Mouse (Mus musculus): ENCODE measurements at regions not wholly inside any gene's neighbourhood (a gene's known extent, or its start where the extent isn't known, plus 50 kb on each side); places are given as distances from the start of the nearest gene placed in this dataset.
"Not testable (repeated sequence)": the region's sequence is repeated elsewhere in the genome, so short reads cannot be mapped to it uniquely, and the experiment has no call there.

DNA sequence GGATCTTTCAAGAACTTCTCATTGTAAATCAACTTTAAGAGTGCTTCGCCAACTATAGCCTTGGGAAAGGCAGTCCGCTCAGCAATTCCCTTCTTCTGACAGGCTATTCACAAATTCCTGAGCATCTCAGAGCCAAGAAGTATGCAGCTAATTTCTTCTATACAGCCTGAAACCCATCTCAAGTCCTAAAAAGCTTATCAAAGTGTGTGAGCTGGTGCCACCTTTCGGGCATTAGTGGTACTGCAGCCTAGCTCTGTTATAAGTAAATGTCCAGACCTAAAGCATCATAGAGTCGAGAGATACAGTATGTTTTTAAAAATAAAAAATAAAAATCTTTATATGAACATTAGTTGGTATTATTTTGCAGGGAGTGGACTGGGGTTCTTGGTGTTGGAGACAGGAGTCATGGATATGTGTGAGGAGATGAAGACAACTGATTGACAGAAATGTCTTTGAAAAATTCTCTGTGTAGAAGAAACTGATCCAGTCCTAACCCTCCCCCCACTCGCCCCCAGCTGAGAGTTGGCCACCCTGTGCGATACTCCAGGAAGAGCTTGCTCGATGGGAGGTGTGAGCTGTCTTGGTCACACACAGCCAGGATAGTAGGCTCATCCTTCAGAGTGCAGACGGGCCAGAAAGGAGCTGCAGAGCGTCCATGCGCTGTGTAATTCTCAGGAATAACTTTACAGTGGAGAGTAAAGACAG is 56.4 kb downstream of the Bod1 start:
- peak; percentile 81 for DNase-seq (ENCODE audit: low spot score)

DNA sequence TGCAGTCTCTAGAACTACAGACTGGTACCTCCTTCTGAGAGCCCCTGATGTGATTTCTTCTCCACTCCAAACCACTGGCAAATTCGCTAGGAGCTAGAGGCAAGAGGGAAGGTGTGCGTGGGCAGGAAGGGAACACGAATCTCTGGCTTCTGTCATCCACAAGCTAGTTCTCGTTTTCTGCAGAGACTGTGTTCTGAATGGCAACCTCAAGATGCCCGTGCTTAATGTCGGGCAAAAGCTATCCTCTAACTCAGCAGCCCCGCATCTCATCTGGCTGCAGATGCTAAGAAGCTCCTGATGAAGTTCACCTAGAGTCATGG is 57.3 kb downstream of the Bod1 start:
- no peak for DNase-seq (ENCODE audit: low spot score)

DNA sequence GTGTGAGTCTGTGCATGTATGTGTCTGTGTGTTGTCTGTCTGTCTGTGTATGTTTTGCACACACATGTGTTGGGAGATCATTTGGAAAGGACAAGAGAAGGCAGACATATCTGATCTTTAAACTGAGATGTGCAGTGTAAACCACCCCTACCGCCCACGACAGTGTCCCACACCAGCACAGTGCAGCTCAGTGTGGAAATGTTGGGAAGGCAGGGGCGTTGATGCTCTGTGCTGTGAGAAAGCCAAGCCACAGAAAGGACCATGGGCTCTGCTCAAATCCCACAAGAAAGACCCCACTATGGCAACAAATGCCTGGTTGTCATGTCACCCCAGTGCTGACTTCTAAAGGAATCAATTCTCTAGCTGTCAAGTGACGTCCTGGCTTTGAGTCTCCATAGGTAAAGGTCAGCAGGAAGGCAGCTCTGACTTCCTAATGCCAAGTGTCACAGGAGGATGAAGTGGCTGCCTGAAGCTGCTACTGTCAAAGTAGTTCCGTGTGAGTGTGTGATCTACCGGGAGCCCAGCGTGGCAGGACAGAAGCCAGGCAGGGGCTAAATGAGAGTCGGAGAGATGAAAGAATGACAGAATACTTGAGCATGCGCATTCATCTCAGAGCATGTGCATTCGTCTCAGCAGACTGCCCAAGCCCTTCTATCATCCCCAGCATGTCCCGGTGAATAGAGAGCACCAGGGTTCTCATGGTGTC is 57.8 kb downstream of the Bod1 start:
- no peak for DNase-seq (ENCODE audit: low spot score)

- DNase-seq (ENCODE audit: low spot score), result no peak
These were observed 63.2 kb downstream of the Bod1 start for GRCm38 (mm10) chr11:31608458-31608857.

GRCm38 (mm10) chr11:31601499-31601898 is 70.2 kb downstream of the Bod1 start:
- DNase-seq (ENCODE audit: low spot score), result no peak

- no peak for DNase-seq (ENCODE audit: low spot score)
These were observed 78.1 kb downstream of the Bod1 start for GRCm38 (mm10) chr11:31593604-31594003.

- no peak for DNase-seq (ENCODE audit: low spot score)
These were observed 79.6 kb downstream of the Bod1 start for GRCm38 (mm10) chr11:31592061-31592460.

DNA sequence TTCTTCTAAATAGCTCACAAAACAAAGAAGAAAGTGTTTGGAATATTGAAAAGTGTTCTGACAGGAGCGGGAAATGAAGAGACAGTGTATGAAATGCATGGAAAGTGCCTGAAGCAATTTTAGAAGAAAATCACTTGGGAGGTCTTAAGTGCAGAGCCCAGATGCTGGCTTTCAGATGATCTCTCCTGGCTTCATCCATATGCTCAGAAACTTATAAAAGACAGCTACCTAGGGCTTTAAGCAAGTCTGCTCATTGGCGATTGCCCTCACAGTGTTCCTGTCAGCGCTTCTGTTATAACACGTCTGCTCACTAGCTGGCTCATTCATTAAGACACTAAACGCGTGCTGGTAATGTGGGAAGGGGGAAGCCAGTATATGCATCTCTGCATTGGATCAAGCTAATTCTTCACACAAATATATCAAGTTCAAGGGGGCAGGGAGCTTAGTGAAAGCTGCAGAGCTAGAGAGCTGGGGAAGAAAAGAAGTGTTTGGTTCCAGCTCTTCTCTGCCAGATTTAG is 80.6 kb downstream of the Bod1 start:
- no peak for DNase-seq (ENCODE audit: low spot score)

- no peak for DNase-seq (ENCODE audit: low spot score)
These were observed 96.7 kb downstream of the Bod1 start for GRCm38 (mm10) chr11:31574941-31575340.

- DNase-seq (ENCODE audit: low spot score), result no peak
These were observed 106.8 kb downstream of the Bod1 start for GRCm38 (mm10) chr11:31564742-31565510.

DNA sequence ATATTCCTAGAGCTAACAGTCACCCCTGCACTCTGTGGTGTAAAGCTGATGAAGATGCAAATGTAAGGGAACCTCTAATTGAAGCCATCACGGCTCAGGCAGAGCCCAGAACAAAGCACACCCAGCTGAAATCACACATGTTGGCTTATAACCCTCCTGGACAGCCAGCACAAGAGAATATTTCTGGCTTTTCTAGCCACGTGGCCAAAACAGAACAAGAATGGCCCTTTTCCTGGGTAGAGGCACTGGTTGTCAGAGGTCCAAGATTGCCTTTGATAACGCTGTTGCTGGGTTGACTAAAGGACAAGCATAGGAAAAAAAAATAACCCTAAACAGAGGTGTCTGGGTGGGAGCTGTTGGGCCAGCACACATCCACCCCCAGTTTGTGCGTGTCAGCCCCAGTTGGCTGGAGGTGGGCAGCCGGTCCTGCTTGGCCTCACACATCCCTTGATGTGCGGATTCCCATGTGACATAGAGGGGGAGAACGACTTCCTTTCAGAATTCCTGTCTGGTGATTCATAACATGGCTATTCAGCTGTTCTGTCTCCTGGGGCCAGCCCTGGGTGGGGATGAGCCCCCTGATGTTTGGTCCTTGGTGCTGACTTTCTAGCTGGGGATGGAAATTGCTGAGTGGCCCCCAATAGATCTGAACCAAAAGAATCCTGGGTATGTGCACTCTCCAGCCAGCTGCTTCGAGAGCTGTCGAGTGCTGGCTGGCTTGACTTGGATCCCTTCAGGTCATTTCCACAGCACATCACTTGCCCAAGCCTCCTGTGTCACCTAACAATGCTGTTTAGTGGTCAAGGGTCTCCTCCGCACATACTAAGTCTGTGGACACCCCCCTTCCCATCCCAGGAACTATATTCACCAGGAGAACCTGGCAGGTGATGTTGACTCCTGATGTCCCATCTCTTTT is 107.6 kb downstream of the Bod1 start:
- DNase-seq (ENCODE audit: low spot score), result no peak

DNA sequence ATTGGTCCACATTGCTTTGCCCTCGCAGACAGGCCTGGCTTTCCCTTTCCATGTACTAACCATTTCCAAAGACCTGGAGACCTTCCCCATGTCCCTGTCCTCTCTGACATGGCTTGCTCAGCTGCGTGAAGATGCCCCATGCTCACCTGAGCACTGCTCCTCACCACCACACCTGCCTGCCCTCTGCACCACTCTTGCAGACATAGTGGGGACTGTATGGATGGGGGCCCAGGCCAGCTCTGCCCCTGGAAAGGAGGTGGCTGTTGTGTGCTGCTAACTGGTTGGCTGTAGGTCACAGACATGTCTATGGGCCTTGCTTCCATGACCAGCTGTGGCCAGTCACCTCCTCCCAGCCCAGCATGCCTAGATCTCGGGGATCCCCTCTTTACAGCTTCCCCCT is 108.7 kb downstream of the Bod1 start:
- no peak for DNase-seq (ENCODE audit: low spot score)

DNA sequence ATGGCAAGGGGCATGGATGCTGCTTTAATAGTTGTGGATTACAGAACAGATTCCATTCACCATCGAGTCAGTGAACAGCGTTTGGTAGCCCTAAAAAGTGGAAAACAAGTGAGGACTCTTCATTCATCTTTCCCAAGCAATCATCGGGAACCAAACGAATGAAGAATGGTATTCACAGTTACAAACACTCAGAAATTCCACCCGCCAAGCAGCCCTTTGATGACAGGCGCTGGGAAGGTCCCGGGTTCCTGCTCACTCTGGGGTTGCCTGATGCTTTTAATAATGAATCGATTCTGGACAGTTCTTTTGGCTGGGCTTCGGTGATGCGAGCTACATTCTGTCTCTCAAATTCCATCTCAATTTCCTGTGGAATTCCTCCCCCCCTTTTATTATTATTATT is 110.9 kb downstream of the Bod1 start:
- DNase-seq (ENCODE audit: low spot score), result no peak

- DNase-seq (ENCODE audit: low spot score), result no peak
These were observed 116.6 kb downstream of the Bod1 start for GRCm38 (mm10) chr11:31555042-31555441.

DNA sequence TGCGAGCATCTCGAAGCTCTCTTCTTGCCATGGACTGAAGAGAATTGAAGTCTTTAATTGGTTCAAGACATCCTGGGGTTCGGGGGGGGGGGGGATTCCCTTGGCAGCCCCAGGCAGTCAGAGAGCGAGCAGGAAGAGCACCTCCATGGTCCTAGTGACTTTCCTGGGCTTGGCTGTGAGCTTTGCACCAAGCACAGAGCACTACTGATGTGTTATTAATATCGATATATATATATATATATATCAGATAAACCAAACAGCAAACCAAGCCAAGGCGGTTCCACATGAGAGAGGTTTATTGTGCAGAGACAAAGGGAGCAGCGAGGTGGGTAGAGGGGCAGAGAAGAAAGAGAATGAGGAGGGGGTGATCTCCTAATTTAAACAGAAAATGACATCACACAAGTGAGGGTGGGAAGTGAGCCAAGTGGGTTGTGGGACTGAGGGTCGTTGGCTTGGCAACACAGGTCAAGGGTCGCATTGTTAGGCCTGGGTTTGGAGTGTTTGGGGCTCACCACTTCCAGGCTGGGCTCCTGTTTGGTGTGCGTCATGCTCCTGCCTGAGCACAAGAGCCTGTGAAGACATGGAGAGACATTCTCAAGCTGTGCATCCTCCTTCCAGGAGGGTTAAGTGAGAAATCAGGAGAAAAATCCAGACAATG is 119.9 kb downstream of the Bod1 start:
- DNase-seq (ENCODE audit: low spot score), result no peak

DNA sequence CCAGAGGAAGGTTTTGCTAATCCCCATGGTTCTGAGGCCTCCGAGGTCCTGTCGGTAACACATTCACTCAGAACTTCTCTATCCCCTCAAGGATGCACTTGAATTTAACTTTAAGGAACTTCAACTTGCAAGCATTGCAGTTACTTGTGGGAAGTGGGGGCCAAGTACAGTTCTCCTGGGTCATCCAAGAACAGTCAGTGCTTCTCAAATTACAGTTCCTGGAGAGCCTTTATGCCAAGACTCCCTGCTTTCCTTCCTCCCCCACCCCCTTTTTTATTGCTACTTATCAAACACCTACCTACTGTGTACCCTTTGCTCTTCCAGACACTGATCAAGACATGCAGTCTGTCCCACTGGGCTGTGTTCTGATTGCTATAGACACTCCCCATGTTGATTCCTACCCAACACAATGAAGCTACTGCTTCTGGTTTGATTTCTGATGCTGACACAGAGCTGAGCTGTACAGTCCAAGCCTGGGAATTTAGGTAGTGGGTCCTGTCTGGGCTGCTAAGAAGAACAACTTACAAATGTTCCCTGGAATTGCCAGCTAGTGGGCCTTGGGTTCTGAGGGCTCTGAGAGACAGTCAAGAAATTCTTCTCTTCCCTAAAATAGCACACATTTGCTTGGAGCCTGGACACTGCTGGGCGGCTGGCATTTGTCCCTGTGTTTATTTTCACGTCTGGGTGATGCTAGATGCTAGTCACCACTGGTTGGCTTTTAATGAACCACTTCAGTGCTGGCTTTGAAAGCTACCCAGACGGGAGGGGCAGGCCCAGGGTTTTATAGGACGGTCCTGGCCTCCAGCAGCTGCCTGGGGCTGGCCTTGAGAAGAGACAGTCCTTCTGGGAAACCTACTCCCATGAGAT is 120.7 kb downstream of the Bod1 start:
- no peak for DNase-seq (ENCODE audit: low spot score)

DNA sequence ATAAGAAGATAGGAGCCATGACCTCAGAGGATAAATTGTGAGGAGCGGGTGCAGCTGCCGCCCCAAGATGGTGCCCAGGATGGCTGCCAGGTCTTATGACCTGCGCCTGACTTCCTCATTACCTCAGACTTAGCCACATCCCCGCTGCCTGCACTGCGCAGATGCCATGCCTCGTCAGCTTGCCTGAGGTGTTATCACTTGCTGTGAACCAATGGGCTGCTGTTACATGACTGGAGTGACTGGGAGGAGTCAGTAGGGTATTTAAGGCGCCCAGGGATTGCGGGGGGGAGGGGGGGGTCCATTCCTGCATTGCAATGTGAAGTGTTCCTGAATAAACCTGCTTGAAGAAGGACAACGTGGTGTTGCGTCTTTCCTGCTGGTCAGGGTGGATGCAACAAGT is 126.2 kb downstream of the Bod1 start:
- DNase-seq (ENCODE audit: low spot score), result not testable (repeated sequence)

DNA sequence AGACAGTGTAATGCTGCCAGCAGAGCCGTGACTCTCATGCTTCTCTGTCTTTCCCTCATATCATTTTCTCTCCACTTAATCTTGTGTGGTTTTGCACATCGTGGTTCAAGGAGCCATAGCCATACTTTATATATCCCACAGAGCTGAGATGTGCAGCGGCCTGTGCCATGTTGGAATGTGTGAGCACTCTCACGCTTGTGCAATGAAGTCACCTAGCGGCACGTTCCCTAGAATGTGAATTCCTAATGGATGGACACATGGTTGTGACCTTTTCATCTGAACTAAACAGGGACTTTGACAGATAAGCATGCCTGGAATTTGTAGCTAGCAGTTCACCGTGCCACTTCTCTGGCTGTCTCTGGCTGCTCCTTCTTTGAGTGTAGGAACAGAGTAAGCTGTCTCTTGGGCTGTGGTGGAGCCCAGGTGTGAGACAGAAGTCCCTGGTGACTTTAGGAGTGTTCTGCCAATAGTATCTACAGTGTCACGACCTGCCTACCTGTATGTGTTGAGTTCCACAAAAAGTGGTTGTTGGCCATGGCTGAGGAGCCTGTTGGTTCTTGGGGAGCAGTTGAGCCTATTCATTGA is 129.0 kb downstream of the Bod1 start:
- no peak for DNase-seq (ENCODE audit: low spot score)

DNA sequence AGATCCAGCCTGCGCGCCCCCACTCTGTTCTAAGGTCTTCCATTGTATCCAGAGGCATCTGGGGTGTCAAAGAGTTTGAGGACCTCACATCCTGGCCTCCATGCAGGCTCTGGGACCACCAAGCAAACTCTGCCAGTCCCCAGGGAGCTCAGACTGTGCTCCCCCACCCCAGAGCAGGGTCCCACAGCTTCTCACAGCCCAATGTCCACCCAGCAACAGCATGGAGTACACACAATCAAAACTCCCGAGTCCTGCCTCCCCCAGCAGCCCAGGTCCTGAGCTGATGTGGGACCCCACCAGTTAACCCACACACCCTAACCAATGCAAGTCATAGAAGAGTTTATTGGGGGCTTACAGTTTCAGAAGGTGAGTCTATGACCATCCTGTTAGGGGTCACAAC is 130.3 kb downstream of the Bod1 start:
- DNase-seq (ENCODE audit: low spot score), result no peak

GRCm38 (mm10) chr11:31540816-31541215 is 130.9 kb downstream of the Bod1 start:
- DNase-seq (ENCODE audit: low spot score), result no peak

Measured in retina, embryonic 14.5 days (tissue).